Mouse (Mus musculus): ENCODE measurements around the gene 4930402H24Rik.

GRCm38 (mm10) chr2:130697153-130697810 lies 208.9 kb downstream of the 4930402H24Rik start, which contains the start of gene Slc4a11:
- TF ChIP-seq CTCF (IDR thresholded peaks at IDR 0.05; ENCODE audit: low read depth): no peak
- no peak for TF ChIP-seq EP300 (optimal IDR thresholded peaks at IDR 0.05)

All from stomach, postnatal 0 days (tissue).